Mouse (Mus musculus): ENCODE data around the gene Vmn1r82. TPM values are rescaled to one million over a fixed set of nuclear protein-coding genes. Genes with fewer than 3 reads are reported as not detected.

Vmn1r82 gene
- not detected for total RNA-seq (2021)
- long read RNA-seq, experiment 1 = 0 reads
- long read RNA-seq, experiment 2 = 0 reads

- DNase-seq (ENCODE audit: low spot score in 2 of 2) = no peak
Observed at GRCm38 (mm10) chr7:12300130-12300529, at the start of gene Vmn1r82. Gene Vmn1r82 (plus strand): TSS chr7:12300430.

DNA sequence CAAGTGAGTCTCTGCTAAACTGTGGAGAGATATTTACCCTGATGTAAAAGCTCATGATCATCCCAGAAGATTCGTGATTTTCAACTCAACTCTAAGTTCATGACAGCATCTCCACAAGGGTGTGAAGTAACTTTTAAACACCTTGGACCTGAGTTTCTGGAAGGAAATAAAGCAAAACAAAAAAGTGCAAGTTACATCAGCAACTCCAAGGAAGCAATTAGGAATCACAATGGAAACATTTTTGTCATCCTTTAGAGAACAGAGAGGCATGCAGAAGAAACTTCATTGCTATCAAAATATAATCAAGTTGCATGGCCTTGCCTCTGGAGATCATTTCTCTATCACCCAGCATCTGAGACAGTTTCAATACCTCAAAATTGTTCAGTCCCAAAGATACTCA lies 32.1 kb upstream of the Vmn1r82 start, which contains the start of gene Vmn1r81:
TSS of gene Vmn1r81 (minus strand) at position 101 of the 400 bp plus-strand sequence.
- DNase-seq (ENCODE audit: low spot score in 2 of 2) = no peak

- DNase-seq (ENCODE audit: low spot score in 2 of 2) = no peak
Observed at GRCm38 (mm10) chr7:12329381-12329780, 29.2 kb downstream of the Vmn1r82 start, which contains the start of gene Vmn1r83. Gene Vmn1r83 (minus strand): TSS chr7:12329481.

Other genes starting within 250 kb of the Vmn1r82 start
- not detected for gene Vmn1r78, start 150.2 kb upstream of the Vmn1r82 start, total RNA-seq (2021)
- gene Vmn1r79, start 129.2 kb upstream of the Vmn1r82 start, total RNA-seq (2021) = not detected
- not detected for gene Vmn1r80, start 111.1 kb upstream of the Vmn1r82 start, total RNA-seq (2021)
- under 1 TPM in 1 of 2 experiments, not detected in 1; 0.02 TPM for gene Vmn1r81, start 32.2 kb upstream of the Vmn1r82 start, total RNA-seq (2021)
- gene Vmn1r83, start 29.1 kb downstream of the Vmn1r82 start, total RNA-seq (2021) = not detected
- not detected for gene Vmn1r84, start 68.8 kb downstream of the Vmn1r82 start, total RNA-seq (2021)
- 10 to 100 TPM; 10.4 to 11.2 TPM for gene Zfp551, start 122.3 kb downstream of the Vmn1r82 start, total RNA-seq (2021)
- gene Zfp606, start 177.9 kb downstream of the Vmn1r82 start, total RNA-seq (2021) = 10 to 100 TPM; 12.7 to 14.5 TPM
- gene 2900092C05Rik, start 212.1 kb downstream of the Vmn1r82 start, total RNA-seq (2021) = not detected

Measured in left cerebral cortex, adult 18-20 months (tissue).